Mouse (Mus musculus) bone marrow, adult 2 months (tissue): Measurements from ENCODE around the gene Clca3a1. TPM values are rescaled to one million over a fixed set of nuclear protein-coding genes. Genes with fewer than 3 reads are reported as not detected.
"Not testable (repeated sequence)": the region's sequence is repeated elsewhere in the genome, so short reads cannot be mapped to it uniquely, and the experiment has no call there.

ENCODE experiments used
- H3K27ac ChIP-seq: fragments of 200-500 bp; 2 replicates; pipeline ENCODE4 v1.5.1; 2012; ENCODE audit warnings: low read depth, mild to moderate bottlenecking, control low read depth, inconsistent platforms, low read length; ENCODE audit not compliant: control insufficient read depth, poor library complexity, insufficient read depth
- H3K4me1 ChIP-seq: fragments of 200-500 bp; 2 replicates; pipeline ENCODE4 v1.6.1; 2011; ENCODE audit warnings: low read length; ENCODE audit not compliant: control insufficient read depth, insufficient read depth
- H3K4me3 ChIP-seq: fragments of 200-500 bp; replicated peaks from 2 replicates; pipeline ENCODE3; 2011; ENCODE audit warnings: mild to moderate bottlenecking, low read depth, low read length, control low read depth; ENCODE audit not compliant: control insufficient read depth
- CTCF ChIP-seq: fragments of 200-500 bp; IDR thresholded peaks from 2 replicates; pipeline ENCODE4 v1.5.1; 2011; ENCODE audit warnings: low read length, control low read depth; ENCODE audit not compliant: control insufficient read depth, insufficient read depth
- POLR2A ChIP-seq: fragments of 200-500 bp; IDR thresholded peaks from 2 replicates; pipeline ENCODE4 v1.6.1; 2011; ENCODE audit warnings: low read depth, mild to moderate bottlenecking, control low read depth, low read length, borderline replicate concordance; ENCODE audit not compliant: control insufficient read depth
- WGBS: fragments of 180-500 bp; shearing (Covaris S2); methylation state at CpG from one replicate; pipeline ENCODE4 v1.1.7; 2018; 5-methylcytosine and 5-hydroxymethylcytosine counted together
- polyA plus RNA-seq: library from polyadenylated mRNA; stranded (reverse); fragments of >200 nt; gene quantifications from 2 replicates; pipeline ENCODE4 v1.2.4, GENCODE M21; 2011; ENCODE audit warnings: low replicate concordance; ENCODE audit not compliant: missing spikeins, insufficient read depth, insufficient read length

The Clca3a1 gene
- polyA plus RNA-seq = 7.0 and 8.3 TPM in 2 replicates

- H3K4me3 ChIP-seq = peak within 1 kb of the TSS; percentile 27
- peak within 1 kb of the TSS; percentile 54 for H3K27ac ChIP-seq
- no peaks in the 10 kb centered on the region for H3K4me1 ChIP-seq
- no peak for TF ChIP-seq CTCF
- TF ChIP-seq POLR2A = no peak
- WGBS = 58% methylated on average over 11 of the region's 11 CpGs
Observed at GRCm38 (mm10) chr3:144760592-144761309, at the start of gene Clca3a1. Gene Clca3a1 (minus strand): TSS chr3:144760977.

GRCm38 (mm10) chr3:144808153-144808925, 47.6 kb upstream of the Clca3a1 start:
- not testable (repeated sequence) for H3K4me1 ChIP-seq, H3K4me3 ChIP-seq, H3K27ac ChIP-seq
- 57% methylated on average over 16 of the region's 17 CpGs for WGBS

GRCm38 (mm10) chr3:144806626-144807025, 45.8 kb upstream of the Clca3a1 start:
- not testable (repeated sequence) for H3K4me3 ChIP-seq, H3K27ac ChIP-seq, H3K4me1 ChIP-seq
- 73% methylated on average over 2 of the region's 2 CpGs for WGBS

GRCm38 (mm10) chr3:144801861-144802260, 41.1 kb upstream of the Clca3a1 start:
- Histone ChIP-seq H3K27ac (no peak overlapping the region), H3K4me1 (no peaks in the 10 kb centered on the region), H3K4me3 (no peak overlapping the region)
- TF ChIP-seq CTCF = no peak
- 36% methylated on average over 8 of the region's 8 CpGs for WGBS

GRCm38 (mm10) chr3:144785181-144786148, 24.7 kb upstream of the Clca3a1 start:
- Histone ChIP-seq H3K4me1 (no peaks in the 10 kb centered on the region), H3K4me3 (no peak overlapping the region), H3K27ac (no peak overlapping the region)
- 62% methylated on average over 11 of the region's 11 CpGs for WGBS
- TF ChIP-seq CTCF (no peak), POLR2A (no peak)

- 81% methylated on average over 4 of the region's 4 CpGs for WGBS
Observed at GRCm38 (mm10) chr3:144765161-144765560, 4.4 kb upstream of the Clca3a1 start.

GRCm38 (mm10) chr3:144761454-144761853, 677 bp upstream of the Clca3a1 start:
- WGBS = 31% methylated on average over 6 of the region's 6 CpGs
- H3K4me3 ChIP-seq = no peak overlapping the region
- no peaks in the 10 kb centered on the region for H3K4me1 ChIP-seq
- no peak overlapping the region for H3K27ac ChIP-seq
- no peak for TF ChIP-seq CTCF
- TF ChIP-seq POLR2A = no peak

More at GRCm38 (mm10) chr3:144765161-144765560, 4.4 kb upstream of the Clca3a1 start:
- H3K27ac ChIP-seq = no peak overlapping the region
- no peaks in the 10 kb centered on the region for H3K4me1 ChIP-seq
- H3K4me3 ChIP-seq = no peak overlapping the region
- TF ChIP-seq CTCF (no peak), POLR2A (no peak)

GRCm38 (mm10) chr3:144759719-144760118, 1.1 kb downstream of the Clca3a1 start:
- no peak for TF ChIP-seq CTCF
- TF ChIP-seq POLR2A = no peak
- Histone ChIP-seq H3K4me3 (no peak overlapping the region), H3K27ac (no peak overlapping the region), H3K4me1 (no peaks in the 10 kb centered on the region)
- WGBS = 69% methylated on average over 3 of the region's 3 CpGs

GRCm38 (mm10) chr3:144756103-144756502, 4.7 kb downstream of the Clca3a1 start:
- H3K4me1 ChIP-seq, H3K4me3 ChIP-seq, H3K27ac ChIP-seq: not testable (repeated sequence)
- WGBS = 82% methylated on average over 8 of the region's 8 CpGs
